Mouse (Mus musculus) embryonic facial prominence, embryonic 11.5 days (tissue): ENCODE results near the gene Col27a1. TPM values are rescaled to one million over a fixed set of nuclear protein-coding genes. Genes with fewer than 3 reads are reported as not detected.

Experiments used
- ATAC-seq: fragments of 200-750 bp; cut with Nextera tagmentation; replicated peaks from 2 replicates; pipeline ENCODE4 v1.8.0; 2017; ENCODE audit warnings: low read depth; ENCODE audit not compliant: insufficient number of reproducible peaks, low FRiP score, low TSS enrichment
- DNase-seq: peaks from one replicate; pipeline ENCODE4 v3.0.0-alpha.2; 2015; ENCODE audit warnings: low spot score
- H3K27ac ChIP-seq: fragments of 300-500 bp; sonication (generic); replicated peaks from 2 replicates; pipeline ENCODE4 v1.5.1; 2014; ENCODE audit warnings: mild to moderate bottlenecking, low read depth, low read length, control low read depth
- H3K27me3 ChIP-seq: fragments of 300-500 bp; sonication (generic); 2 replicates; pipeline ENCODE4 v1.6.1; 2014; ENCODE audit warnings: mild to moderate bottlenecking, low read length, moderate library complexity, mixed read lengths; ENCODE audit not compliant: control insufficient read depth, insufficient read depth
- H3K36me3 ChIP-seq: fragments of 300-500 bp; sonication (generic); replicated peaks from 2 replicates; pipeline ENCODE4 v1.6.1; 2014; ENCODE audit warnings: low read depth, mild to moderate bottlenecking, low read length, moderate library complexity, mixed read lengths; ENCODE audit not compliant: control insufficient read depth, insufficient read depth
- H3K4me1 ChIP-seq: fragments of 300-500 bp; sonication (generic); 2 replicates; pipeline ENCODE4 v1.6.1; 2014; ENCODE audit warnings: low read length, mixed read lengths; ENCODE audit not compliant: control insufficient read depth, insufficient read depth
- H3K4me2 ChIP-seq: fragments of 300-500 bp; sonication (generic); 2 replicates; pipeline ENCODE4 v1.6.1; 2014; ENCODE audit warnings: low read depth, mild to moderate bottlenecking, control low read depth, low read length, moderate library complexity
- H3K4me3 ChIP-seq: fragments of 300-500 bp; sonication (generic); 2 replicates; pipeline ENCODE4 v1.5.1; 2014; ENCODE audit warnings: low read depth, low read length, control low read depth
- H3K9ac ChIP-seq: fragments of 300-500 bp; sonication (generic); replicated peaks from 2 replicates; pipeline ENCODE4 v1.6.1; 2014; ENCODE audit warnings: mild to moderate bottlenecking, control low read depth, low read length
- H3K9me3 ChIP-seq: fragments of 300-500 bp; sonication (generic); replicated peaks from 2 replicates; pipeline ENCODE4 v1.6.1; 2016; ENCODE audit warnings: mild to moderate bottlenecking, low read length, inconsistent platforms, mixed read lengths; ENCODE audit not compliant: control insufficient read depth
- WGBS: fragments of 180-500 bp; shearing (Covaris S2); extraction: QIAGEN DNeasy Blood & Tissue Kit; methylation state at CpG from one replicate; pipeline ENCODE4 v1.1.7; 2014; 5-methylcytosine and 5-hydroxymethylcytosine counted together
- polyA plus RNA-seq: library from polyadenylated mRNA; unstranded; fragments of >200 nt; fragmentation: Nextera tagmentation; extraction: Ambion mirVana; gene quantifications from 2 replicates; pipeline ENCODE4 v1.2.1, GENCODE M21; 2014

Gene Col27a1
- polyA plus RNA-seq, 1 experiment from 2014 or later: 4.9 TPM

DNA sequence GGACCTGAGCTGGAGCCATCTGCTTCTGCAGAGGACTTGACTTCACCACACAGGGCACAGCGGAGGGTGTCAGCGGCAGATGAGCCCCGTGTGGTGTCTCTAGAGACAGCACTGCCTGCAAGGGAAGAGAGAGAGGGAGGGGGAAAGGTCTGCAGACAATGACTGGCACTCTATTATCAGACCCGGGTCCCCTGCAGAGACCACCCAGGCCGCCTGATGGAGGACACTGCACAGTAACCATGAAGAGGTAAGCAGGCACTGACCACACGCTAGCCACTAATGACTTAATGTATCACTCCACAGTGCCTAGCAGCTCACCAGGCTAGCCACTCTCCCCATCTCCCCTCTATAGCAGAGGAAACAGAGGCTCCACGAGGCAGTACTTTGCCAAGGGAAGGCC lies 157.1 kb downstream of the Col27a1 start:
- 42% methylated on average over 7 of the region's 7 CpGs for WGBS
- no peak overlapping the region for H3K9ac ChIP-seq
- no peak overlapping the region for H3K4me3 ChIP-seq
- H3K4me1 ChIP-seq: no peaks in the 10 kb centered on the region
- ATAC-seq (no peak), DNase-seq (no peak)
- no peak overlapping the region for H3K4me2 ChIP-seq
- no peaks in the 10 kb centered on the region for H3K27me3 ChIP-seq
- no peak overlapping the region for H3K27ac ChIP-seq
- no peaks in the 10 kb centered on the region; the same call in 1 of the 2 replicates for H3K36me3 ChIP-seq
- H3K9me3 ChIP-seq: no peaks in the 10 kb centered on the region

DNA sequence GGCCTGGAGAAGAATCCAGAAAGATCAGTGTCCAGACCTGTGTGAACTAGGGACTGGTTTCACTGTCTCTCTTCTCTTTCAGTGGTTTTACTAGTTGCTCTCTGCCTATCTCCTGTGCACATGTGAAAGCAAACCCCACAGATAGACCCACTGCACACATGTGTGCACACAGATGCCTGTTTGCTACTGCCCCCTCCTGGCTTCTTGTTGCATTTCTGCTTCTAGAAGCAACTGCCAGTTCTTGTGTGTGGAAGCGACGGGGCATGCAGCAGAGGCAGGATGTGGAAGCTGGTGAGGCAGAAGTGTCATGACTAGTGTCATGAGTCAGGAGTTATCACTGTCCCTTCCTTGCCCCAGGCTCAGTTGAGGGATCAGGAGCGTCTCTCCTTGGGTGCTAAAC lies 158.1 kb downstream of the Col27a1 start:
- no peak overlapping the region for H3K4me2 ChIP-seq
- ATAC-seq (no peak), DNase-seq (peak; percentile 63)
- H3K4me1 ChIP-seq: no peaks in the 10 kb centered on the region
- H3K27ac ChIP-seq: no peak overlapping the region
- no peak overlapping the region for H3K4me3 ChIP-seq
- no peaks in the 10 kb centered on the region for H3K9me3 ChIP-seq
- no peaks in the 10 kb centered on the region for H3K27me3 ChIP-seq
- WGBS: 58% methylated on average over 3 of the region's 3 CpGs
- no peaks in the 10 kb centered on the region; the same call in none of the 2 replicates for H3K36me3 ChIP-seq
- H3K9ac ChIP-seq: no peak overlapping the region

DNA sequence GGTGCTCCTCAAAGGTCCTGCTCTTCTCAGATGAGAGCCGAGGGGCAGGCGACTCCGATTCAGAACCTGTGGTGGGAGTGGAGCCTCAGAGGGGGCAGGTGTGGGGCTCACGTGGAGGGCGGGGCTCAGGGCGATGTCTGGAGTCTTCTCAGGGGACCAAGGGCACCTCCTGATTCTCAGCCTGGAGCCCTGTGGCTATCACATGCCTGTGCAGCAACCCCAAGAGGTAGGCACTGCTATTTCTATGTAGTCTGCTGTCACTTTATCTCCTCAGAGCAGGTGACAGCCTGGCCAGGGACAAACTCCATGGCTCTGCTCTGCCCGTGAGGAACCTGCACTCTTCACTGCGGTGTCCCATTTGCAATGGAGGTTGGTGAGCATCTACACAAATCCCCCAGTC lies 159.6 kb downstream of the Col27a1 start:
- no peak for DNase-seq

DNA sequence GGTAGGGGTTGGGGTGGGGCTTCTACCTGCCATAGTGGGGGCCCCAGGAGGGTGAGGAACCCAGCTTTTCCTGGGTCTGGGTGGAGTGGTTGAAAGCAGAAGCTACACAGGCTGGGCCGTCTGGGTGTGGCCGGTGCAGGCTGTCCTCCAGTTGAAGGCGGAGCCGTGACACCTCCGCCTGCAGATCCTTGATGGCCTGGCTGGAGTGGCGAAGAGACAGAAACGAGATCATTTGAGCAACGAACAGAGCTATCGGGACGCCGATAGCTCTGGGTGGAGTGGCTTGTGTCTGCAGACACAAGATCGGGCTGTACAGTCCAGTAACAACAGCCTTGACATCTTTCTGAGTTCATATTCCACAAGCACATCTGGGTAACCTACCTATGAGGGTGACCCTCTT lies 160.5 kb downstream of the Col27a1 start:
- no peak overlapping the region for H3K4me2 ChIP-seq
- peaks cover 2% of the 10 kb centered on the region for H3K36me3 ChIP-seq
- no peak overlapping the region for H3K27ac ChIP-seq
- H3K9me3 ChIP-seq: no peaks in the 10 kb centered on the region
- ATAC-seq (no peak), DNase-seq (no peak)
- H3K9ac ChIP-seq: no peak overlapping the region
- H3K4me3 ChIP-seq: no peak overlapping the region
- H3K27me3 ChIP-seq: no peaks in the 10 kb centered on the region
- H3K4me1 ChIP-seq: no peaks in the 10 kb centered on the region
- WGBS: 84% methylated on average over 12 of the region's 12 CpGs

More for the DNA sequence above, 159.6 kb downstream of the Col27a1 start:
- H3K9ac ChIP-seq: no peak overlapping the region
- no peaks in the 10 kb centered on the region; the same call in none of the 2 replicates for H3K36me3 ChIP-seq
- no peak overlapping the region for H3K27ac ChIP-seq
- ATAC-seq: no peak
- no peak overlapping the region for H3K4me2 ChIP-seq
- H3K4me1 ChIP-seq: no peaks in the 10 kb centered on the region
- no peaks in the 10 kb centered on the region for H3K9me3 ChIP-seq
- no peaks in the 10 kb centered on the region for H3K27me3 ChIP-seq
- 93% methylated on average over 8 of the region's 8 CpGs for WGBS
- no peak overlapping the region for H3K4me3 ChIP-seq

DNA sequence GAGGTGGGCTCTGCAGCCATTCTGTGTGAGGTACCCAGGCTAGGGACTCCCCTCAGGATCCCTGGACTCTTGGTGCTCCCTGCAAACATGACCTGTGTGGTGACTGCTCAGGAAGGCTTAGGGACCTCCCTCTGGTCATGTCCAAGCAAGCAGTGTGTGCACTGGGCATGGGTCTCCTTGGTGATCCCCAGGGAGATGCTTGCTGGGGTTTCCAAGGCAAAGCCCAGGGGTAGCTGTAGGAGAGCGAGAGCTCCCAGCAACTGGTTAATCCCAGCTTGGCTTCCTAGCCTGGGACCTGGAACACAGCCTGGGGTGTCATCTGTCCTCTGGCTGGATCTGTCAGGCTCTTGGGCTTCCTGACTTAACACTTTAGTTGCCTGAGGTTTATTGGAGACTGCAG lies 161.6 kb downstream of the Col27a1 start:
- Histone ChIP-seq H3K36me3 (peaks cover 2% of the 10 kb centered on the region), H3K4me2 (no peak overlapping the region), H3K4me3 (no peak overlapping the region), H3K9ac (no peak overlapping the region), H3K27me3 (no peaks in the 10 kb centered on the region), H3K9me3 (no peaks in the 10 kb centered on the region), H3K4me1 (no peaks in the 10 kb centered on the region), H3K27ac (no peak overlapping the region)
- 67% methylated on average over 1 of the region's 1 CpGs for WGBS
- DNase-seq (no peak), ATAC-seq (no peak)

DNA sequence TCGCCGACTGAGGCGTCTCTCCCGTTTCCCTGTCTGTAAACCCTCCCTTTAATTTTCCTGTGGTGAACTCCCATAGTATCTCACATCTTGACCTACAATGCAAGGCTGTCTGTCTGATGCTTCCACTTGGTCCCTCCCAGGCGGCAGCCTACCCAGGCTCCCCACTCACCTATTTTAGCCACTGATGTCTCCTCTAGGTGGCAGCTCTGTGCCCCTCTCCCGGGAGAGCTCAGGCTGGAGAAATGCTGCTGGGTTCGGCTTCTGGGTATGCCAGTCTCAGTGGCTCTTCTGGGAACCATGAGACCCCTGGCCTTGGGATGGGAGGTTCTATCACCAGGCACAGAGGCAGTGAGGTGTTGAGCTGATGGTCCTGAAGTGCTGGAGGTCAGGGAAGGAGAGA lies 163.7 kb downstream of the Col27a1 start:
- no peaks in the 10 kb centered on the region for H3K27me3 ChIP-seq
- no peaks in the 10 kb centered on the region for H3K9me3 ChIP-seq
- no peak overlapping the region for H3K9ac ChIP-seq
- no peak for ATAC-seq
- no peak for DNase-seq
- H3K4me1 ChIP-seq: no peaks in the 10 kb centered on the region
- 67% methylated on average over 7 of the region's 7 CpGs for WGBS
- no peak overlapping the region for H3K4me3 ChIP-seq
- H3K36me3 ChIP-seq: peaks cover 2% of the 10 kb centered on the region
- no peak overlapping the region for H3K27ac ChIP-seq
- H3K4me2 ChIP-seq: no peak overlapping the region

DNA sequence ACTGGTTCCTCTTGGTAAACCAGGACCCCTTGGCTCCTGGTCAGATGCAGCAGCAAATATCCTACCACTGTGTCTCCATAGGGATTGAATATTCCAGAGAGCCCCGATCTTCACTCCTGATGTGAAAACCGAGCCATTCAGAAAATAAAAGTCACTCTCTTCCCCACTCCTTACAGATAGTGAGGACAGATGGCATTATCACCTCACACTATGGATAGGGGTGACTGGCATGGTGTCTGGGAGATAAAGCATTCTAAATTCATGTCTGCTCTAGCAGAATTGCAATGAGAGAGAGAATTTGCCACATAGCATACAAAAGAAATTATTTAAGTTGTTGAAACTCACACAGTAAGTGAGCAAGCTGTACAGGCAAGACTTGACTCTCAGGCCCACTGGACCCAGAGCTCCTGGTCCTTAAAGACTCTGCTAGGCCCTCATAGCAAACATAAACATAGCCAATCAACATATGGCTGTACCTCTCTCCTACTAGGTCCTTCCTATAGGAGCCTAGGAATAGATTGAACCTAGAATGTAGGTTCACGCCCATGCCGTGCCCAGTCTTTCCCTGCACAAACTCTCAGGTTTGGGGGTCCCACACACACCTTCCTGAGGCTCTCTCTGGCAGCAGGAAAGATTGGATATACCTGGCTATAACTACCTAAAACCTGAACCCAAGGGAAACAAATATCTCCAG lies 169.0 kb downstream of the Col27a1 start:
- Histone ChIP-seq H3K4me3 (no peak overlapping the region), H3K36me3 (peaks cover 2% of the 10 kb centered on the region), H3K9me3 (no peaks in the 10 kb centered on the region), H3K27ac (no peak overlapping the region), H3K4me1 (no peaks in the 10 kb centered on the region), H3K4me2 (no peak overlapping the region), H3K9ac (no peak overlapping the region), H3K27me3 (no peaks in the 10 kb centered on the region)
- DNase-seq (no peak), ATAC-seq (no peak)
- 90% methylated on average over 4 of the region's 4 CpGs for WGBS

DNA sequence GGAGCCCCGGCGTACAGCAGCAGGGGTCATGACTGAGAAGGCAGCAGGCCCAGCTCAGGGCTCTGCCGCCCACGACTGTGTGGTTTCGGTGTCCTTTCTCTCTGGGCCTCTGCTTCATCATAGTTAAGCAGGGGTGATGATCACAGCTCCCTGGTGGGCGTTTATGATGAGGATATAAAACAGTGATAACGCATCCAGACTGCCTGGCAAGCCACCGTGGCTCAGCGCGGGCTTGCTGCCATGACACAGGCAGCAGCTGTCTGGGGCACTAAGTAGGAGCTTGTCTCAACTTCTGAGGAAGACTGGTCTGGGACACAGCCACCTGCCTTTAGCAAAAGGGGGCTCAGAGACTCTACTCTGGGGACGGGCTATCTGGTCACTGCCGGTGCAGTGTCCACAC lies 169.7 kb downstream of the Col27a1 start:
- no peak overlapping the region for H3K4me3 ChIP-seq
- WGBS: 89% methylated on average over 12 of the region's 12 CpGs
- H3K9ac ChIP-seq: no peak overlapping the region
- H3K9me3 ChIP-seq: no peaks in the 10 kb centered on the region
- H3K4me2 ChIP-seq: no peak overlapping the region
- no peak for ATAC-seq
- peaks cover 2% of the 10 kb centered on the region for H3K36me3 ChIP-seq
- no peak for DNase-seq
- no peaks in the 10 kb centered on the region for H3K4me1 ChIP-seq
- no peak overlapping the region for H3K27ac ChIP-seq
- no peaks in the 10 kb centered on the region for H3K27me3 ChIP-seq
